Comparison of ENCODE assay signal across 18 mouse cellular contexts in genomic region chr11:49822337-49822736, GRCm38 (mm10). TPM values are rescaled to one million over a fixed set of nuclear protein-coding genes. Genes with fewer than 3 reads are reported as not detected.
"Had no signal": no experiment of that assay in that cellular context is flagged by ENCODE, and none has a peak within 500 bp of the region (broad histone marks: within the 10 kb centered on the region; RNA-seq: fewer than 3 reads in every experiment).

No protein-coding gene starts in this region.

- H3K9ac ChIP-seq: midbrain, embryonic 13.5 days; neural tube, embryonic 13.5 days; stomach, embryonic 15.5 days had no signal

- H3K4me3 ChIP-seq: midbrain, embryonic 10.5 days; midbrain, embryonic 13.5 days; myocyte; neural tube, embryonic 13.5 days; stomach, embryonic 15.5 days had no signal

- H3K4me1 ChIP-seq: midbrain, embryonic 13.5 days; neural tube, embryonic 13.5 days; stomach, embryonic 15.5 days had no signal

- ATAC-seq: intestine, postnatal 0 days; midbrain, embryonic 13.5 days; midbrain, embryonic 16.5 days had no signal

- H3K27me3 ChIP-seq: midbrain, embryonic 13.5 days; neural tube, embryonic 13.5 days; stomach, embryonic 15.5 days had no signal

- H3K27ac ChIP-seq: midbrain, embryonic 10.5 days; midbrain, embryonic 13.5 days; neural tube, embryonic 13.5 days; stomach, embryonic 15.5 days had no signal

- H3K4me2 ChIP-seq: midbrain, embryonic 13.5 days; neural tube, embryonic 13.5 days; stomach, embryonic 15.5 days had no signal

- DNase-seq: kidney, adult 2 months; kidney, postnatal 10 days; kidney, postnatal 36 days; lung, adult 18-20 months; lung, postnatal 14 days; lung, postnatal 4 days; retina, postnatal 1 day; right cerebral cortex, postnatal 25 days; spleen, adult 18-20 months; thymus, postnatal 25 days had no signal

- H3K36me3 ChIP-seq: stomach, embryonic 15.5 days had no signal

- H3K9me3 ChIP-seq: midbrain, embryonic 10.5 days; midbrain, embryonic 13.5 days; neural tube, embryonic 13.5 days; stomach, embryonic 15.5 days had no signal

RNA-seq across cellular contexts. Expression of gene Gfpt2, which starts 28.4 kb away (rescaled TPM):
- total RNA-seq: neutrophil, adult 5-6 weeks had no signal
